Mouse (Mus musculus): ENCODE results near the gene Ksr2.

Gene Ksr2

GRCm38 (mm10) chr5:117790071-117790470 is 376.3 kb downstream of the Ksr2 start:
- DNase-seq (ENCODE audit: low read depth), result no peak

GRCm38 (mm10) chr5:117791875-117792274 is 378.1 kb downstream of the Ksr2 start:
- no peak for DNase-seq (ENCODE audit: low read depth)

GRCm38 (mm10) chr5:117800849-117801248 is 387.0 kb downstream of the Ksr2 start:
- no peak for DNase-seq (ENCODE audit: low read depth)

- DNase-seq (ENCODE audit: low read depth), result no peak
Measured at GRCm38 (mm10) chr5:117802071-117802521, 388.3 kb downstream of the Ksr2 start.

GRCm38 (mm10) chr5:117803551-117803950 is 389.8 kb downstream of the Ksr2 start:
- DNase-seq (ENCODE audit: low read depth), result no peak

GRCm38 (mm10) chr5:117810930-117811329 is 397.1 kb downstream of the Ksr2 start:
- no peak for DNase-seq (ENCODE audit: low read depth)

- no peak for DNase-seq (ENCODE audit: low read depth)
Measured at GRCm38 (mm10) chr5:117818800-117819199, 405.0 kb downstream of the Ksr2 start.

GRCm38 (mm10) chr5:117820445-117820844 is 406.6 kb downstream of the Ksr2 start:
- no peak for DNase-seq (ENCODE audit: low read depth)

GRCm38 (mm10) chr5:117823811-117824210 is 410.0 kb downstream of the Ksr2 start:
- no peak for DNase-seq (ENCODE audit: low read depth)

GRCm38 (mm10) chr5:117824486-117824885 is 410.7 kb downstream of the Ksr2 start:
- no peak for DNase-seq (ENCODE audit: low read depth)

Measured in c-Kit-positive CD71-negative TER-119-negative erythroid progenitor cells, embryonic 14.5 days (primary cell).